Mouse (Mus musculus) bone marrow macrophage, adult 2 months (primary cell): ENCODE measurements around the gene Adcy3. TPM values are rescaled to one million over a fixed set of nuclear protein-coding genes. Genes with fewer than 3 reads are reported as not detected.

ENCODE experiments used
- H3K27ac ChIP-seq: 2 replicates; pipeline ENCODE4 v1.5.1; 2012; ENCODE audit warnings: low read depth, low read length; ENCODE audit not compliant: insufficient read depth
- H3K4me1 ChIP-seq: 2 replicates; pipeline ENCODE4 v1.6.1; 2012; ENCODE audit warnings: low read length; ENCODE audit not compliant: control insufficient read depth, insufficient read depth
- H3K4me3 ChIP-seq: 2 replicates; pipeline ENCODE4 v1.5.1; 2012; ENCODE audit warnings: mild to moderate bottlenecking, low read length, moderate library complexity; ENCODE audit not compliant: insufficient read depth
- CTCF ChIP-seq: IDR thresholded peaks from 2 replicates; pipeline ENCODE4 v1.5.1; 2012; ENCODE audit warnings: low read depth, mild to moderate bottlenecking, low read length, moderate library complexity
- POLR2A ChIP-seq: IDR thresholded peaks from 2 replicates; pipeline ENCODE4 v1.6.1; 2012; ENCODE audit warnings: mild to moderate bottlenecking, low read depth, low read length, borderline replicate concordance
- polyA plus RNA-seq: library from polyadenylated mRNA; stranded (reverse); fragments of >200 nt; gene quantifications from 2 replicates; pipeline ENCODE4 v1.2.4, GENCODE M21; 2012; ENCODE audit not compliant: missing spikeins, insufficient read depth, insufficient read length

Gene Adcy3
- polyA plus RNA-seq, 1 experiment: 5.5 TPM

- no peak overlapping the region for H3K4me3 ChIP-seq
- TF ChIP-seq POLR2A (no peak), CTCF (no peak; the same call in 1 of the 2 replicates)
- no peak overlapping the region for H3K27ac ChIP-seq
- H3K4me1 ChIP-seq: peaks cover 17% of the 10 kb centered on the region
Measured at GRCm38 (mm10) chr12:4179671-4180233, 46.8 kb downstream of the Adcy3 start.

- no peak overlapping the region for H3K4me3 ChIP-seq
- TF ChIP-seq CTCF (no peak), POLR2A (no peak)
- H3K27ac ChIP-seq: no peak overlapping the region
- peaks cover 17% of the 10 kb centered on the region for H3K4me1 ChIP-seq
Measured at GRCm38 (mm10) chr12:4180507-4180906, 47.6 kb downstream of the Adcy3 start.

- TF ChIP-seq CTCF (no peak), POLR2A (no peak)
- Histone ChIP-seq H3K4me1 (peaks cover 21% of the 10 kb centered on the region), H3K4me3 (no peak overlapping the region), H3K27ac (no peak overlapping the region)
Measured at GRCm38 (mm10) chr12:4184648-4185047, 51.7 kb downstream of the Adcy3 start.

GRCm38 (mm10) chr12:4188171-4189059 is 55.5 kb downstream of the Adcy3 start:
- no peak for TF ChIP-seq POLR2A
- Histone ChIP-seq H3K4me3 (no peak overlapping the region), H3K27ac (peak overlapping the region; percentile 49), H3K4me1 (peaks cover 25% of the 10 kb centered on the region)

- H3K4me1 ChIP-seq: peaks cover 25% of the 10 kb centered on the region
Measured at GRCm38 (mm10) chr12:4189060-4189447, 56.2 kb downstream of the Adcy3 start.

GRCm38 (mm10) chr12:4192514-4192913 is 59.6 kb downstream of the Adcy3 start:
- H3K27ac ChIP-seq: no peak overlapping the region
- TF ChIP-seq CTCF (no peak), POLR2A (no peak)
- peaks cover 48% of the 10 kb centered on the region for H3K4me1 ChIP-seq
- no peak overlapping the region for H3K4me3 ChIP-seq

More at GRCm38 (mm10) chr12:4189060-4189447, 56.2 kb downstream of the Adcy3 start:
- Histone ChIP-seq H3K4me3 (no peak overlapping the region), H3K27ac (no peak overlapping the region)
- TF ChIP-seq CTCF: peak; percentile 58
- no peak for TF ChIP-seq POLR2A

GRCm38 (mm10) chr12:4193025-4193740 is 60.3 kb downstream of the Adcy3 start:
- no peak overlapping the region for H3K27ac ChIP-seq
- TF ChIP-seq POLR2A: no peak
- no peak overlapping the region for H3K4me3 ChIP-seq
- peaks cover 51% of the 10 kb centered on the region for H3K4me1 ChIP-seq

GRCm38 (mm10) chr12:4194643-4195042 is 61.7 kb downstream of the Adcy3 start:
- H3K4me3 ChIP-seq: no peak overlapping the region
- H3K4me1 ChIP-seq: peaks cover 52% of the 10 kb centered on the region
- H3K27ac ChIP-seq: no peak overlapping the region
- TF ChIP-seq POLR2A: no peak
- no peak for TF ChIP-seq CTCF

GRCm38 (mm10) chr12:4198702-4199101 is 65.8 kb downstream of the Adcy3 start:
- TF ChIP-seq POLR2A (no peak), CTCF (no peak)
- peak overlapping the region; percentile 81 for H3K27ac ChIP-seq
- H3K4me3 ChIP-seq: no peak overlapping the region
- peaks cover 39% of the 10 kb centered on the region for H3K4me1 ChIP-seq

GRCm38 (mm10) chr12:4199271-4199670 is 66.4 kb downstream of the Adcy3 start:
- peak overlapping the region; percentile 81 for H3K27ac ChIP-seq
- H3K4me3 ChIP-seq: no peak overlapping the region
- TF ChIP-seq POLR2A (no peak), CTCF (no peak)
- H3K4me1 ChIP-seq: peaks cover 39% of the 10 kb centered on the region
